Mouse (Mus musculus) activated CD4-positive, CD25-positive, alpha-beta regulatory T cell, adult 4 months (primary cell): ENCODE measurements around the gene Rhno1. TPM values are rescaled to one million over a fixed set of nuclear protein-coding genes. Genes with fewer than 3 reads are reported as not detected.
"Not testable (repeated sequence)": the region's sequence is repeated elsewhere in the genome, so short reads cannot be mapped to it uniquely, and the experiment has no call there.

ENCODE experiments used
- ATAC-seq: one replicate; pipeline ENCODE4 v1.8.0; 2017
- polyA plus RNA-seq, 2 experiments: library from polyadenylated mRNA; unstranded; fragments of 100-300 nt; shearing (Covaris generic); gene quantifications; one replicate each; pipeline ENCODE4 v1.2.1; 2017

Rhno1 gene
- 10 to 100 TPM; 64.4 to 75.0 TPM for polyA plus RNA-seq

- ATAC-seq, result peak; percentile 86
Observed at GRCm38 (mm10) chr6:128362381-128363006, at the start of gene Rhno1, which contains the start of gene Foxm1. TSS of gene Rhno1 (minus strand) at chr6:128362911. TSS of gene Foxm1 (plus strand) at chr6:128362967.

DNA sequence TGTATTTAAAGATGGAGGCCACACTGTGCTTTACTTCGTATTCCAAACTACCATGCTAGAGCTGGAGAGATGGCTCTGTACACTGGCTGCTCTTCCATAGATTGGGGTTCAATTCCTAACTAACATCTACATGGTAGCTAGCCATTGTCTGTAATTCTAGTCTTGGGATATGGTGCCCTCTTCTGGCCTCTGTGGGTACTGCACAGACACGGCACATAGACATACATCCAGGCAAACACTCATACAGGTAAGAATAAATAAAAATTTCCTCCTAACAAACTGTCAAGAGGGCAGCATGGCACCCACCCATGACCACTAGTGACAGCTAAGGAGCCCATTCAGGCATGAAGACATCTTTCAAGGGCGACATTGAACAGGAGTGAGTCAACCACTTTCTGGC lies 48.4 kb upstream of the Rhno1 start:
- peak; percentile 88 for ATAC-seq

DNA sequence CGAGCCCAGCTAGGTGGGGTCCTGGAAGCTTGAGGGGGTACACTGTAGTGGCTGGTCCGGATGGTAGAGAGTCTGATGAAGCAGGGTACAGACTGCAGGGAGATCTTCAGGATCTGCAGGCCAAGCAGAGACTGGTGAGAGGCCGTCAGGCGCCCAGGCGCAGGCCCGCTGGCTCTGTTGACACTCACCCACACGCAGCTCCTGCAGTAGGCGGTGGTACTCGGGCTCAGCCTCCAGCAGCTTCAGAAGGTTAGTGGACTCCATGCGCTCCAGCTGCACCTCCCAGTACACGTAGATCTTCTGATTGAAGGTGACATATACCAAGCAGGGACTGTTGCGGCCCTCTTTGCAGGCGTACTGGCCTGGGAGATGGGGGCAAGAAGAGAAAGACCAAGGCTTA lies 47.6 kb upstream of the Rhno1 start:
- no peak for ATAC-seq

DNA sequence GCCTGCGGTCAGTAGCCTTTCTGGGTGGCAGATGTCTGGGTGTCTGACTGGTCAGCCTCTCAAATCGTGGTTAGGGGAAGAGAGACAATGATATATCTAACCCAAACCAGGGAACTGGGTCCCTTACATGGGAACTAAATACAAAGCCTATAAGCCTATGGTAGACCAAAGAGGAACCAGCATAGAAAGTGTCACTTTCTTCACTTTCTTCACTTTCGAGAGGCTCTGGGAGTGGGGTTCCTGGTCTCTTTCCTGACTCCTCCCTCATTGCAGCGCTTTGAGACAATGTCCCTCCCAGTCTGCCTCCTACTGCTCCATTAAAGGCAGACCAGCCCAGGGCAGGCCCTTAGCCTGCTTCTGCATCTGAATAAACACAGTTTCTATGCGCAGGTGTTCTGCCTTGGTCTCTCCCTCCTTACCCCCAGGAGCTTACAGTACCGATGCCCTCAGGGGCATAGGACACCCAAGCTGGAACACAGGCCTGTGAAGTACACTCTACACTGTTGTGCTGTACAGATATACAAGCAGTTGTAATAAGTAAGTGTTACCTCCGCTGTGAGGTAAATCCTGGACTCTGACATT lies 45.9 kb upstream of the Rhno1 start:
- no peak for ATAC-seq

- no peak for ATAC-seq
Observed at GRCm38 (mm10) chr6:128404708-128405107, 42.0 kb upstream of the Rhno1 start.

- no peak for ATAC-seq
Observed at GRCm38 (mm10) chr6:128399421-128400185, 36.9 kb upstream of the Rhno1 start.

GRCm38 (mm10) chr6:128398996-128399395 lies 36.3 kb upstream of the Rhno1 start, which contains the start of gene Nrip2:
TSS of gene Nrip2 (plus strand) at chr6:128399296.
- ATAC-seq, result no peak

- no peak for ATAC-seq
Observed at GRCm38 (mm10) chr6:128397574-128398261, 35.0 kb upstream of the Rhno1 start.

DNA sequence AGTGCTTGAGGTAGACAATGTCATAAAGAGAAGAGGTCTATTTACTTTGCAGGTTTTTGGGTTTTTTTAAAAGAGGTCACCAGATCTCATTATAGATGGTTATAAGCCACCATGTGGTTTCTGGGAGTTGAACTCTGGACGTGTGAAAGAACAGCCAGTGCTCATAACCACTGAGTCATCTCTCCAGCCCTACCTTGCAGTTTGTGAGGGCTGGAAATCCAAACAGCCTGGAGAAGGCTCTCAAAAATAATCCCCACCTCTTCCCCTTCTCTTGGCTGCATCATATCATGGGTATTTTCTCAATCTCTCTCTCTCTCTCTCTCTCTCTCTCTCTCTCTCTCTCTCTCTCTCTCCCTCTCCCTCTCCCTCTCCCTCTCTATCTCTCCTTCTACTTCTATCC lies 28.0 kb upstream of the Rhno1 start:
- ATAC-seq, result no peak

DNA sequence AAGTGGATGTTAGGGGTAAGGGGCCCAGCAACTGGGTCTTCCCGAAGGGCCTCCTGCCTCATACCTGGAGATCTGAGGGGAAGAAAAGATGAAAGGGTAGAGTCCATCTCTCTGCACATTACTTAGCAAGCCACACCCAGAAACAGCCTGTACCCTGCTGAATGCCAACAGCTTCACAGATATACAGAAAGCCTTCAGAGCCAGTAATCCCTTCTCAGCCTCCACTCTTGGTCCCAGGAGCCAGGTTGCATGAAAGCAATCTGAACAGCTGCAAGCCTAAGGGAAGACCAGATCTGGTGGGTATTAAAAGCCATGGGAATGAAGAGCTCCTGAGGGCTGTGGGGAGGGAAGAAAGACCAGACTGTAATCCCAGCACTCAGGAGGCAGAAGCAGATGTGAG lies 26.5 kb upstream of the Rhno1 start:
- ATAC-seq, result no peak

DNA sequence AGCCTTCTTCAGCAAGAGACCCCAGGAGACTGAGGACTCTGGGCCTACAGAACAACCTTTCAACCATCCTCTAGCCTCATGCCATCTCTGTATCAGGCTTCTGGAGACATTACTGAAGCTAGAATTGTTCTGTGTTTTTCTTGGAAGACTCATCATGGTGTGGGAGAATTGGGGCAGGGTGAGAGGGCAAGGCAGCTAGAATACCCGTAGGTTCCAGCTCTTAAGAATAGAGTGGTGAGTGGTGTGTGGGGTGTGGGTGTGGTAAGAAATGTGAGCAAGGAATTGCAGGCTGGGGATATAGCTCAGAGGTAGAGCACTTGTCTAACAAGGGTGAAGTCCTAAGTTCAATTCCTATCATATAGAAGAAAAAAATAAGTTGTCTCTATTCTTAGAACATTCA lies 22.3 kb upstream of the Rhno1 start:
- ATAC-seq, result no peak

GRCm38 (mm10) chr6:128383752-128384151 lies 21.0 kb upstream of the Rhno1 start:
- no peak for ATAC-seq

- no peak for ATAC-seq
Observed at GRCm38 (mm10) chr6:128381254-128381653, 18.5 kb upstream of the Rhno1 start.

GRCm38 (mm10) chr6:128380594-128381167 lies 18.0 kb upstream of the Rhno1 start:
- ATAC-seq, result not testable (repeated sequence)

- ATAC-seq, result no peak
Observed at GRCm38 (mm10) chr6:128379636-128380035, 16.9 kb upstream of the Rhno1 start.

- ATAC-seq, result no peak
Observed at GRCm38 (mm10) chr6:128376371-128377085, 13.8 kb upstream of the Rhno1 start.

DNA sequence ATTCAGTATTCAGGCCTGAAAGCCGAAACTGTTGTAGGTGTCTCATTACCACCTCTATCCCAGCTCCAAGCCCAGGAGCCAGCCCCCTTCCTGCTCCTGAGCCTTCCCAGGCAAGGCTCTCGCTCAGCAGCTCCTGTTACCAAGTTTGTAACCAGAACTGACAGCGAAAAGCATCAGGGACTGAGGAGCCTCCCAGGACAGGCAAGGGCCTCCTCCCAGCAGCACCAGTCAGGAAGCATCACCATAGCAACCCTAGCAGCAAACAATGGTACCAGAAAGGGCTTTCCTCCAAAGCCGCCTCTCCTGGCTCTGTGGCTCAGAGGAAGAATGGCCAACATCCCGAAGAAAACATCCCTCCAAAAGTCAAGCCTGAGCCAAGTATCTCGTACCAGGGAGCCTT lies 12.5 kb upstream of the Rhno1 start, which contains the start of the genes Tex52 and Gm44596:
TSS of gene Tex52 (plus strand) at position 265 of the 400 bp plus-strand sequence.
TSS of gene Gm44596 (plus strand) at position 312 of the 400 bp plus-strand sequence.
- ATAC-seq, result no peak

DNA sequence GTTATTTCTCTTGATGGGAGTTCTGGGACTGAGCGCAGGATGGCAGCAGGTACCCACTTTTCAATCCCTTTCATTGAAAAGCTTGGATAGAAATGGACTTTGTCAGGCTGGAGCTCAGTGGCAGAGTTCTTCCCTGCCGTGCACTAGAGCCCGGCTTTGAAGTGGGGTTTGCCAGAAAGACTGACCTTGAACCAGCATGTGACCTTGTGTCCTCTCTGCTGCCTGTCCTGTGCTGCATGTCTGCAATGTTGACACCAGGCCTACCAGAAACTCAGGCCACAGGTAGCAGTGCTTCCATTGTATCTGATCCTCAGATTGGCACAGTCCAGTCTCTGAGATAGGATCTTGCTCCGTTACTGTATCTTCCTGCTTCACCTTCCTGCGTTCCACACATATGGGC lies 7.3 kb upstream of the Rhno1 start:
- ATAC-seq, result no peak

DNA sequence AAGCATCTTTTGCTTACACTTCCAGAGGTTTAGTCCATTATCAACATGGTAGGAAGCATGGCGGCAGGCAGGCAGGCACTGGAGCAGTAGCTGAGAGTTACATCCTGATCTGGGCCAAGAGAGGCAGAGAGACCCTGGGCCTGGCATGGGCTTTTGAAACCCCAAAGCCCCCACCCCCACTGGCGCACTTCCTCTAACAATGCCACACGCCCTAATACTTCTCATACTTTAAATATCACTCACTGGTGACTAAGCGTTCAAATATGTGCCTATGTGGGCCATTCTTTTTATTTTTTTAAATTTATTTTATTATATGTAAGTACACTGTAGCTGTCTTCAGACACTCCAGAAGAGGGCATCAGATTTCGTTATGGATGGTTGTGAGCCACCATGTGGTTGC lies 3.8 kb upstream of the Rhno1 start:
- no peak for ATAC-seq

DNA sequence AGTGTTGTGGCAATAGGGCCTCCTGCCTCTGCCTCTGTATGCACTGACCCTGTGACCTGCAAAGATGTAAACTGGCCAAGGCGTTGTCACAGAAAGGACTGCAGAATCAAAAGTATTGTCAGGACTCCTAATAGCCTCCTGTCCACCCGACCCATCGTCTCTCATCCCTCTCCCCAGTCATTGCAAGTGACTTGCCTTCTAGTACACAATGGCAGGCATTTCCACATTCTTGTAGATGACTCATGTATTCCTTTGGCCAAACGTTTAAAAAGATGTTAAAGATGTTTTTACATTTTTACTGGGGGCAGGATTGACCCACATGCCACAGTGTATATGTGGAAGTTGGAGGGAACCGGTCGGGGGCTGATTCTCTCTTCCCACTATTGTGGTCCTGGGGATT lies 2.0 kb upstream of the Rhno1 start:
- ATAC-seq, result no peak

- no peak for ATAC-seq
Observed at GRCm38 (mm10) chr6:128363007-128363825, 505 bp upstream of the Rhno1 start.
